Mouse (Mus musculus): ENCODE measurements around the gene Erich3. TPM values are rescaled to one million over a fixed set of nuclear protein-coding genes. Genes with fewer than 3 reads are reported as not detected.
"Not testable (repeated sequence)": the region's sequence is repeated elsewhere in the genome, so short reads cannot be mapped to it uniquely, and the experiment has no call there.

Gene Erich3
- under 1 TPM; 0.05 to 0.18 TPM for total RNA-seq (2021)

DNA sequence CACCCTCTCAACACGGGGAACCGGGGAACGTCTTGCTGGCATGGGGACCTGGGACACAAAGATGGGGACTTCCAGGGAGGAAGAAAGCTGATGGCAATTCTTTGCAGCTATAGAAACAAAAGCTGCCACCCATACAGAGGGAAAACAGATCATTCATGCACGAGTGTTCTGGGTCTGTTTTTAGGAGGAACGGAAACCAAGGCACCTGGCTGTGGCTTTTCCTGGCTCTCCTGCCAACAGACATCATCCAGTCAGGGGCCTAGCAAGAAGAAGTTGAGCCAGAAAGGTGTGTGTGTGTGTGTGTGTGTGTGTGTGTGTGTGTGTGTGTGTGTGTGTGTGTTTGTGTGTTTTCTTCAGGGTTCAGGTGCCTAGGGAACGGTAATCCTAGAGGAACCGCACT lies at the start of gene Erich3:
Erich3 (plus strand) TSS at position 315 of the 400 bp plus-strand sequence.
- DNase-seq, result no peak

- no peak for DNase-seq
Observed at GRCm38 (mm10) chr3:154614771-154615170, 48.9 kb upstream of the Erich3 start.

GRCm38 (mm10) chr3:154615304-154615703 lies 48.4 kb upstream of the Erich3 start:
- DNase-seq, result no peak

GRCm38 (mm10) chr3:154616106-154616505 lies 47.6 kb upstream of the Erich3 start:
- no peak for DNase-seq

- DNase-seq, result no peak
Observed at GRCm38 (mm10) chr3:154628284-154628683, 35.4 kb upstream of the Erich3 start.

DNA sequence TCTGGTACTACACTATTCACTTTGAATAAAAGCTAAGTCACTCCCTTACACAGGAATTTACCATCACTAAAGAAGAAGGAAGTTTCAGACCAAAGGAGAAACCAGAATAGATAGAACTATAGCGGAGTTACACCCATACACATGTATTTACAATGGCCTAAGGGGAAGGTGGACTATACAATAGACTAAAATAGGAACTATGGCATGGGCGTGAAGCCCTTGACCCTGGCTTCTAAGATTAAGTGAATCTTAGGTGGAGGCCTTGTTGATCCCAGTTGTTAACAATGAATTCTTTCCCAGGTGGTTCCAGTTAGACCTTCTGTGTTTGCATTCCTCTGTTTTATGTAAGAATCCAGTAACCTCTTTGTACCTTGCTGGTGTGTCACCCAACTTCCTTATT lies 32.4 kb upstream of the Erich3 start:
- not testable (repeated sequence) for DNase-seq

DNA sequence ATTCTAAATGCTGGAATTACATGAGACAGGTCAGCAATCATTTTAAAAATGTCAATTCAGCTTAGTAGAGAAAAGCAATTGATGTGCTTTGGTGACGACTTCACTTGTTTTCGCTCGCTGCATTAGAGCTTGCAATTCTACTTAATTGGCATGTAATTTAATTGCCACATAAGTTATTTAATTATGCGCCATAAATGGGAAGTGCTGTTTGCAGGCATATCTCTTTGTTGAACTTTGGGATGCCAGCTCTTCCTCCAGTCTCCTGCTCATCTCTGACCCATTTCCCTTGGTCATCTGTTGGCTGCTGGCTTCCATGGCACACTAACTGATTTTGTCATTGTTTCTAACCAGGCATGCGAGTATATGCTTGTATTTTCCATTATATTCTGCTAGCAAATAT lies 30.6 kb upstream of the Erich3 start:
- no peak for DNase-seq

DNA sequence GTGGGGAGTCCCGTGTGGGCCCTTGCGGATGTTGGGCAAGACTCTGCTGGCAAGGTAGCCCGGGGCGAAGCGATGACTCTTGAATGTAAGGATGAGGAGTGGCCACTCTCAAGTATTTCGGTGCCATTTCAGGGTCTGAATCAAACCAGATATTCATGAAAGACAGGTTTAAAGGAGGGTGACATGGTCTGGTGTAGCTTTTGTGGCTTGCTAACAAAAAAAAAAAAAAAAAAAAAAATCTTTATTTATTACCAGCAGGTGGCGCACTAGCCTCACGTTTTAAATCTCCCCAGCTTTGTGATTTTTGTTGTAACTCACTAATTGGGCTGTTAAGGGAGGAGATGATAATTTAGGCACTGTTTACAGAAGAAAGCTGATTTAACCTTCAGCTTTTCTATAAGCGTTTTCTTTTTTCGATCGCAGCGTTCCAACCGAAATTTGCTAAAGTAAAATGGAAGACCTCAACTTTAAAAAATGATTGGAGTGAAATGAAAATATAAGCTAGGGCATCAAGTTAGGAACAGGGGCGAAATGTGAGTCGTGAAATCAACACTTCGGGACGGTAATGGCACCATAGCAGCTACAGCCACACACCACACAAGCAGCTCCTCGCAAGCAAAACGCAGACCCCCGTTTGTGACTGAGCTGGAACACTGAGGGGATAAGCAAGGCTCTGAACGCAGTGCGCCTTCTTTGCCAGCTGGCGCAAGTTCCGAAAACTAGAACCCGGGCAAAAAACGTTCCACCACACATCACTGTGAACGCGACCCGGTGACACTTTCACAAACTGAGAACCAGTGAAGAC lies 16.8 kb upstream of the Erich3 start:
- DNase-seq, result no peak

DNA sequence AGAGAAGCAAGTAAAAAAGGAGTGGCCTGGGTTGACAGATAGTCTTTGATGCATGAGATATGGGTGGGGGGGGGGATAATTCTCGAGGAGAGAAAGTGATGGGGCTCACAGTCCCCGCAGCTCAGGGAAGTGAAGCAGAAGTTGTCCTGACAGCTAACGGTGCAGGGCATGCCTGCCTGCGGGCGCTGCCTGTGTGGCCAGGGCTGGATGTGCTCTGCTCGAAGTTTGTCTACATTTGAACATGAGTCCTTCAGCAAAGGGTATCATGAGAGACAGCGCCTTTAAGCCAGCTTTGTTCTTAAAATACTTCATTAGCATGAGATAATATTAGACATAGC lies 16.2 kb upstream of the Erich3 start:
- DNase-seq, result no peak

DNA sequence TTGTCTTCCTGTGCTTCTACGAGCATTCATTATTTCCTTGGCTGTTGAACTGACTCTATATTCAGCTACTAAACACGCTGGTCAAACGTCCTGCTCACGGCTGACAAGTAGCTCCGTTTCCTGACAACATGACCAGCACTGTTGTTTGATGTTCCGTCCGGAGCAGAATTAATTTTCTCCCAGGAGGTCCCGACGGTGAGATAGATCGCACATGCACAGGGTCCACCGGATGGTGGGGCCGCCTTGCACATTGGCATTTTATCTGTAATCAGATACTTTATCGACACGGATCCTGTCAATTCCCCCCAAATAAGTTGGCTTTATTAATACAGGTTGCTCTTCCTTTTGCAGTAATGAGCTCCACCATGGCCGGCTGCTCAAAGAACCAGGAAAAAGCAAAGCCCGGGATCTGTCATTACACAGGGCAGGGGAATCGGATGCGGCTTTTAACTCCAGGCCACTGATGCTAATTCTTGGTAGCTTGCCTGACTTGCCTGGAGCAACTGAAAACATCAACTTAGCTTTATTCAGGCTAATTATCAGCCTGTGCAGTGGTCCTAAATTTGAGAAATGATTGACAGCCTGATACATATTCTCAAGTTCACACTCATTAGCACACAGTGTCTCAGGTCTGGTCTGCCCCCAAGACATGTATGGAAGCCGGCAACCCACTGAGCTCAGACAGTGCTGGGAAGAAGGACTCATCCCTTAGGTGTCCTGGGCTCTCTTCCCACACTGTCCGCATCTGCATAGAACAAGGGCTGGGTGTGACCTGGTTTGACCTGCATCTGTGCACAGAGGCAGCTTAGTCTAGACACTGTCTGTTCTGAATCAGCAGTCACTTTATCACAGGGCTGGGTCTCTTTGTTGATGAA lies 14.0 kb upstream of the Erich3 start:
- DNase-seq, result no peak

- no peak for DNase-seq
Observed at GRCm38 (mm10) chr3:154651192-154651821, 12.4 kb upstream of the Erich3 start.

GRCm38 (mm10) chr3:154652581-154653420 lies 10.9 kb upstream of the Erich3 start:
- peak; percentile 86 for DNase-seq

DNA sequence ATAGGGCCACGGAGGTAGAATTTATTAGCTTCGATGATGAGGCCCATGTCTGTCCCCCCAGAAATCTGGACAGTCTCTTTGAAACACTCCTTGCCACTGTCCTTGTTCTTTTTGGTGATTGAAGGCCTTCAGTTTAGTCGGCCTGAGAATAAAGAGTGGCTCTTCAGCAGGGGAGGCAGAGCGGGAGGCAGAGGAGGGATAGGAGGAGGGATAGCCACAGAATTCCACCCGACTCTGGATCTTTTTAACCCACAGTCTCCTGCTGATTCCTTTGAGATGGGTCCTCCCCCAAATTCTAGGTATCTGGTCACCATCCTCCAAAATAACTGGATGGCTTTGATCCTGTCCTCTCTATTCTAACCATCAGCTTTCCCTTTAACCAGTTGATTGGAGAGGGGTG lies 10.2 kb upstream of the Erich3 start:
- no peak for DNase-seq

GRCm38 (mm10) chr3:154654284-154654683 lies 9.4 kb upstream of the Erich3 start:
- DNase-seq, result no peak

DNA sequence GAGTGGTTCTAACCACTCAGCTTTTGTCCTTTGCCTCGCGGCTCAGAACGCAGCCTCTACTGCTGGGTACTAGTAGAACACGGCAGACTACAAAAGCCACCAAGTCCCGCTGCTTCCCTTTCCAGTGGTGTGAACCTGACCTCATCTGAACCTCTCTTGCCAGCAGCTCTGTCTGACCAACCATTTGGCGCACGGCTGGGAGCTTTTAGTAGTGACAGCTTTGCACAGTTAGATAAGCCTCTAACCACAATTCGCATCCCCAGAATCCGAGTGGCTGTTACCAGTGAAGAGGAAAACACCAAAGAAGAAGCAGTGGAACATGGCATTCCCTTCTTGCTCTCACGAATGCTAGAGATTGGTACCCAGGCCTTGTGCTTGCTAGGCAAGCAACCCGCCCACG lies 8.8 kb upstream of the Erich3 start:
- peak; percentile 35 for DNase-seq

- no peak for DNase-seq
Observed at GRCm38 (mm10) chr3:154655711-154656110, 7.9 kb upstream of the Erich3 start.

DNA sequence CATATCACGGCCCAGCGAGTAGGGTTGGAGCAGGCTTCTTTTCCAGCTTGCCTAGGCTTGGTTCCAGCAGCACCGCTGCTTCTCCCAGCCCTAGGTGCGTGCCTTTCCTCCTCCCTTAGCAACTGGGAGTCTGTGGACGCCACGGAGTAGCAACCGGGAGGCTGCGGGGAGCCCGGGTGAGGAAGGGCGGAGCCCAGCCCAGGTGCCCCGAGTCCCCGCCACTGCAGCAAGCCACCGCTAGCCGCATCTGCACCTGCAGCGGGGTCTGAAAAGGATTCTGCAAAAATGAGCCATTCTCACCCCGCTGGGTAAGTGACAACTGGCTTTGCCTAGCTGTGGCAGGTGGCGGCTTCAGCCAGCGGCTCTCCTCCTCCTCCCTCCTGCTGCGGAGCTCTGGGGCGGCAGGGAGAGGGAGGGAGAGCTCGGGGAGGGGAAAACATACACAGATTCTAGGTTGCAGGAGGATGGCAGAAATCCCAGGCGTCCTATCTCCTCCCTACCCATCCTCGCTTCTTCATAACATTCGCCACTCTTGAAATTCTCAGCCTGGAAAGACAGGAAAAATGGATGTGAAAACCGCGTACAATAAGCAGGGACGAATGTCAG lies 420 bp downstream of the Erich3 start:
- peak; percentile 17 for DNase-seq

DNA sequence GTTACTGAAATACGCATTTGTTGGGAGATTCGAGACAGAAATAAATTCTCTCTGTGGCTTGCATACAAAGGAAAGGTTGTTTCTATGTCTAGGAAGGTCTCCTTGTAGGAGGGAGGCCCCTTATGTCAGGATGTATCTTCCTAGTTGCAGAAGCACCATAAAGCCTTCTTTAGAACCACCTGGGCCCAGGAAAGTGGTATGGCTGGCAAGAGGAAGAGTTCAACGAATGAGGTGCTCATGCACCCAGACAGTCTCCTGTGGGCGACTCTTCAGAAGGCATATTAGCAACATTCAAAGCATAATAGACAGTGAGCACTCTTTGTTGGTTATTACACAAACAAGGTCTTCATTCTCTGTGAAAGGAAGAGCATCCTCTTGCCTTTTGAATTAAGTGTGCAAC lies 977 bp downstream of the Erich3 start:
- no peak for DNase-seq

DNA sequence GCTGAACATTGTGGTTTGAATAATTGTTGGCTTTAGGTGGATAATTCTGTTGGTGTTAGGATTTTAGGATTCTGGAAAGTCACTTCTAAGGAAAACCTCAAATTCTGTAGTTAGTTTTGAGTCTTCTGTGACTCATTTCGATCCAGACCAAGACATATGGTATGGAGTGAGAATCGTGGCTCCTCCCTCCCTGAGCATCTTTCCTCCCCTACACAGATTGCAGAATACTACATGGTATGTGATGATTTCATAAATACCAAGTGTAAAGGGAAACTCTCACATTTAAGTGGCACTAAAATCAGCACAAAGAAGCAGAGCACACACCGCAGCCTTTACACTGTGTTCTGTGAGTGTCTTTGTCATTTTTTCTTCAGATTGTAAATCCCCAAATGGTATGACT lies 4.8 kb downstream of the Erich3 start:
- no peak for DNase-seq

GRCm38 (mm10) chr3:154670584-154670983 lies 6.9 kb downstream of the Erich3 start:
- DNase-seq, result no peak

- no peak for DNase-seq
Observed at GRCm38 (mm10) chr3:154671013-154671412, 7.4 kb downstream of the Erich3 start.

DNA sequence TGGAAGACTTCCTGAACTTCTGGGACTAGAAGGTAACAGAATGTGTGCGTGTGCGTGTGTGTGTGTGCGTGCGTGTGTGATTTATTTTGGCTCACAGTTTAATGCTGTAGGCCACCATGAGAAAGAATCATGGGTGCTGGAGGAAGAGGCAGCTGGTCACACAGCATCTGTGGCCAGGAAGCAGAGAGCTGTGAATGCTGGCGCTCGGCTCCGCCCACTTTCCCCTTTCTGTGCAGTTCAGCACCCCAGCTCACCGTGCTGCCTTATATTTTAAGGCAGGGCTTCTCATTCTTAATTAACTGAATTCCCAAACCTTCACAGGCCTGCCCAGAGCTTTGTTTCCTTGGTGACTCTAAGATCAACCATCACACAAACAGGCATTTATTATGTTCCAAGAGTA lies 9.7 kb downstream of the Erich3 start:
- no peak for DNase-seq

Measured in heart, postnatal 4 days (tissue).